Mouse (Mus musculus) midbrain, embryonic 16.5 days (tissue): ENCODE results near the gene Gcdh. TPM values are rescaled to one million over a fixed set of nuclear protein-coding genes. Genes with fewer than 3 reads are reported as not detected.

Experiments used
- ATAC-seq: fragments of 200-750 bp; cut with Nextera tagmentation; 2 replicates; pipeline ENCODE4 v1.8.0; 2017; ENCODE audit warnings: moderate TSS enrichment
- H3K27ac ChIP-seq: fragments of 300-500 bp; sonication (generic); 2 replicates; pipeline ENCODE4 v1.5.1; 2014; ENCODE audit warnings: mild to moderate bottlenecking, low read length, mixed read lengths
- H3K27me3 ChIP-seq: fragments of 300-500 bp; sonication (generic); 2 replicates; pipeline ENCODE4 v1.6.1; 2014; ENCODE audit warnings: low read depth, low read length, mixed read lengths; ENCODE audit not compliant: control insufficient read depth, insufficient read depth
- H3K36me3 ChIP-seq: fragments of 300-500 bp; sonication (generic); 2 replicates; pipeline ENCODE4 v1.6.1; 2014; ENCODE audit warnings: mild to moderate bottlenecking, low read length, moderate library complexity, mixed read lengths; ENCODE audit not compliant: control insufficient read depth, insufficient read depth
- H3K4me1 ChIP-seq: fragments of 300-500 bp; sonication (generic); 2 replicates; pipeline ENCODE4 v1.6.1; 2014; ENCODE audit warnings: mild to moderate bottlenecking, low read length, mixed read lengths; ENCODE audit not compliant: control insufficient read depth, insufficient read depth
- H3K4me2 ChIP-seq: fragments of 300-500 bp; sonication (generic); 2 replicates; pipeline ENCODE4 v1.6.1; 2014; ENCODE audit warnings: mild to moderate bottlenecking, low read length, mixed read lengths
- H3K4me3 ChIP-seq: fragments of 300-500 bp; sonication (generic); 2 replicates; pipeline ENCODE4 v1.5.1; 2014; ENCODE audit warnings: low read depth, mild to moderate bottlenecking, low read length, moderate library complexity, mixed read lengths
- H3K9ac ChIP-seq: fragments of 300-500 bp; sonication (generic); 2 replicates; pipeline ENCODE4 v1.6.1; 2014; ENCODE audit warnings: low read depth, low read length, mixed read lengths
- H3K9me3 ChIP-seq: fragments of 300-500 bp; sonication (generic); replicated peaks from 2 replicates; pipeline ENCODE4 v1.6.1; 2014; ENCODE audit warnings: mild to moderate bottlenecking, low read length, mixed read lengths; ENCODE audit not compliant: control insufficient read depth, poor library complexity, severe bottlenecking
- WGBS: fragments of 180-500 bp; shearing (Covaris S2); extraction: QIAGEN DNeasy Blood & Tissue Kit; methylation state at CpG from one replicate; pipeline ENCODE4 v1.1.7; 2014; 5-methylcytosine and 5-hydroxymethylcytosine counted together
- polyA plus RNA-seq: library from polyadenylated mRNA; unstranded; fragments of >200 nt; fragmentation: Nextera tagmentation; extraction: Ambion mirVana; gene quantifications from 2 replicates; pipeline ENCODE4 v1.2.1, GENCODE M21; 2015

Gene Gcdh
- polyA plus RNA-seq, 1 experiment from 2014 or later = 36.9 TPM

- 16% methylated on average over 9 of the region's 9 CpGs for WGBS
- Histone ChIP-seq H3K27ac (no peak overlapping the region), H3K9ac (no peak overlapping the region), H3K4me2 (peak overlapping the region; percentile 44), H3K9me3 (no peaks in the 10 kb centered on the region), H3K36me3 (peaks cover 58% of the 10 kb centered on the region), H3K4me3 (no peak overlapping the region), H3K4me1 (peaks cover 2% of the 10 kb centered on the region; the same call in 1 of the 2 replicates), H3K27me3 (peaks cover 11% of the 10 kb centered on the region; the same call in 1 of the 2 replicates)
- ATAC-seq = no peak
Measured at GRCm38 (mm10) chr8:84913502-84913900, 19.8 kb upstream of the Gcdh start.

GRCm38 (mm10) chr8:84912895-84913501 lies 19.3 kb upstream of the Gcdh start:
- Histone ChIP-seq H3K4me1 (peaks cover 2% of the 10 kb centered on the region; the same call in 1 of the 2 replicates), H3K9me3 (no peaks in the 10 kb centered on the region), H3K9ac (no peak overlapping the region; the same call in 1 of the 2 replicates), H3K27ac (no peak overlapping the region), H3K36me3 (peaks cover 53% of the 10 kb centered on the region), H3K4me2 (peak overlapping the region; percentile 44), H3K4me3 (no peak overlapping the region; the same call in 1 of the 2 replicates), H3K27me3 (peaks cover 11% of the 10 kb centered on the region; the same call in 1 of the 2 replicates)
- no peak; the same call in 1 of the 2 replicates for ATAC-seq
- 6% methylated on average over 55 of the region's 55 CpGs for WGBS

- Histone ChIP-seq H3K27ac (no peak overlapping the region), H3K9me3 (no peaks in the 10 kb centered on the region), H3K27me3 (peaks cover 11% of the 10 kb centered on the region; the same call in 1 of the 2 replicates), H3K9ac (no peak overlapping the region), H3K4me1 (peaks cover 2% of the 10 kb centered on the region; the same call in 1 of the 2 replicates), H3K4me2 (no peak overlapping the region; the same call in 1 of the 2 replicates), H3K4me3 (no peak overlapping the region), H3K36me3 (peaks cover 48% of the 10 kb centered on the region)
- 24% methylated on average over 27 of the region's 27 CpGs for WGBS
- ATAC-seq = no peak
Measured at GRCm38 (mm10) chr8:84912391-84912790, 18.7 kb upstream of the Gcdh start.

DNA sequence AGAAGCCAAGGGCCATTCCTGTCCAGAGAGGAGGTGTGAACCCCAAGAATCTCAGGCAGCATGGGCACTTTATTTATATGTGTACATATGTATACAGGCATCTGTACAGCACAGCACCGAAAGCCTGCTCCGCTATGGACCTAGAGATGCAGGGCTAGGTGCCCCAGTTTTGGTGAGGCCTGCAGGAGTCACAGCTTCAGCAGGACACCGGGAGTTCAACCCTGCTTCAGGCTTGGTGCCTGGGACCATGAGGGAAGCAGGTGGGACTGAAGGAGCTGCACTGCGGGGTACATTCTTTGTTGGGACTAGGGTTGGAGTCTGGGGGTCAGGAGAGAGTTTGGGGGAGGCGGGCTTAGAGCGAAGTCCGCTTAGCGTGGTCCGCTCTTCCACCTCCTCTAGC lies 18.1 kb upstream of the Gcdh start:
- peaks cover 44% of the 10 kb centered on the region for H3K36me3 ChIP-seq
- 78% methylated on average over 9 of the region's 9 CpGs for WGBS
- no peak for ATAC-seq

GRCm38 (mm10) chr8:84910551-84910950 lies 16.8 kb upstream of the Gcdh start:
- Histone ChIP-seq H3K36me3 (peaks cover 32% of the 10 kb centered on the region), H3K4me1 (peaks cover 2% of the 10 kb centered on the region; the same call in 1 of the 2 replicates), H3K9ac (no peak overlapping the region), H3K4me2 (no peak overlapping the region), H3K4me3 (no peak overlapping the region), H3K27me3 (peaks cover 11% of the 10 kb centered on the region; the same call in 1 of the 2 replicates), H3K27ac (no peak overlapping the region), H3K9me3 (no peaks in the 10 kb centered on the region)
- WGBS = 93% methylated on average over 6 of the region's 6 CpGs
- no peak for ATAC-seq

More for the DNA sequence above, 18.1 kb upstream of the Gcdh start:
- H3K9ac ChIP-seq = no peak overlapping the region
- no peak overlapping the region for H3K4me3 ChIP-seq
- no peak overlapping the region for H3K27ac ChIP-seq
- peaks cover 11% of the 10 kb centered on the region; the same call in 1 of the 2 replicates for H3K27me3 ChIP-seq
- H3K4me1 ChIP-seq = peaks cover 2% of the 10 kb centered on the region; the same call in 1 of the 2 replicates
- H3K4me2 ChIP-seq = no peak overlapping the region
- no peaks in the 10 kb centered on the region for H3K9me3 ChIP-seq

DNA sequence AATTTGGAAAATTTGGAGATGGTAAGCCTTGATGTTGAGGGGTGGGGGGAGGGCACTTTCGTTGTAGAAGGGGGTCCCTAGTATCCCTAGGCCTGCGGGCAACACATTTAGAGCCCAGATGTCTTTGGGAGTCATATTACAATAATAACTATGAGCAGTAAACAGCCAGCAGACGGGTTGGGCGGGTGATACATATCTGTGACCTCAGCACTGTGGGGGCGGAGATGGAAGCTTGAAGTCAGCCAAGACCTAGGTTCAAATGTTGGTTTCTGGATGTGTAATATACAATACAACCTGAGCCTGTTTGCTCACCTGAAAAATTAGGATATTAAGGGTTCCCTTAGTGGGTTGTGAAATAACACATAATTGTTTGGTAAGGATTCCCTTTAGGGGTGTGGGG lies 16.2 kb upstream of the Gcdh start:
- Histone ChIP-seq H3K4me1 (peaks cover 2% of the 10 kb centered on the region; the same call in 1 of the 2 replicates), H3K4me3 (no peak overlapping the region), H3K9me3 (no peaks in the 10 kb centered on the region), H3K36me3 (peaks cover 27% of the 10 kb centered on the region), H3K27me3 (peaks cover 11% of the 10 kb centered on the region; the same call in 1 of the 2 replicates), H3K9ac (no peak overlapping the region), H3K27ac (no peak overlapping the region), H3K4me2 (no peak overlapping the region)
- no peak for ATAC-seq
- WGBS = 90% methylated on average over 5 of the region's 5 CpGs

DNA sequence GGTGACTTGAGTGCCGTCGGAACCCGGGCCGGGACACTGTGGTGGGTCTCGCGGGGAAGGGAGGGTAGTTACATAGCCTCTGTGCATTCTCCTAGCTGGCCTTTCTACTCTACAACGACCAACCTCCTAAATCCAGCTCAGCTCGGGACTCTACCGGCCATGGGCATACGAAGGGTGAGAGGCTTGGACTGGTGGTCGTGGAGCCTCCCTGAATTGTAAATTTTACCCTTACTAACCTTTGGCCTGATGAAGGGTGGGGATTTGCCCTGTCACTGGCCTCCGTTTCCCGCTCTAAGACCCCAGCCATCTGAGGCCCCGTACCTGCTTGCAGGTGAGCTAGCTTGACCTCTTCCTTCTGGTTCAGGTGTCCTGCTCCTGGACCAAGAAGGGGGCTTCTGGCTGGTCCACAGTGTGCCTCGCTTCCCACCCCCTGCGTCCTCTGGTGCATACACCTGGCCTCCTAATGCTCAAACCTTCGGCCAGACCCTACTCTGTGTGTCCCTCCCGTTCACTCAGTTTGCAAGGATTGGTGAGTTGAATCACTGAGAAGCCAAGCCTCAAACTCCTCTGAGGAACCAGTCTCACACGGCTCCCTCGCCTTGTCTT lies 15.5 kb upstream of the Gcdh start:
- Histone ChIP-seq H3K4me1 (peaks cover 2% of the 10 kb centered on the region; the same call in 1 of the 2 replicates), H3K9ac (0 out of 2 replicates have a peak overlapping the region, but pooled peaks have one; percentile 38), H3K27ac (no peak overlapping the region), H3K4me2 (peak overlapping the region; percentile 52), H3K27me3 (peaks cover 11% of the 10 kb centered on the region; the same call in 1 of the 2 replicates), H3K4me3 (peak overlapping the region; percentile 29; the same call in 1 of the 2 replicates), H3K36me3 (peaks cover 27% of the 10 kb centered on the region), H3K9me3 (no peaks in the 10 kb centered on the region)
- WGBS = 50% methylated on average over 20 of the region's 20 CpGs
- no peak; the same call in none of the 2 replicates for ATAC-seq

DNA sequence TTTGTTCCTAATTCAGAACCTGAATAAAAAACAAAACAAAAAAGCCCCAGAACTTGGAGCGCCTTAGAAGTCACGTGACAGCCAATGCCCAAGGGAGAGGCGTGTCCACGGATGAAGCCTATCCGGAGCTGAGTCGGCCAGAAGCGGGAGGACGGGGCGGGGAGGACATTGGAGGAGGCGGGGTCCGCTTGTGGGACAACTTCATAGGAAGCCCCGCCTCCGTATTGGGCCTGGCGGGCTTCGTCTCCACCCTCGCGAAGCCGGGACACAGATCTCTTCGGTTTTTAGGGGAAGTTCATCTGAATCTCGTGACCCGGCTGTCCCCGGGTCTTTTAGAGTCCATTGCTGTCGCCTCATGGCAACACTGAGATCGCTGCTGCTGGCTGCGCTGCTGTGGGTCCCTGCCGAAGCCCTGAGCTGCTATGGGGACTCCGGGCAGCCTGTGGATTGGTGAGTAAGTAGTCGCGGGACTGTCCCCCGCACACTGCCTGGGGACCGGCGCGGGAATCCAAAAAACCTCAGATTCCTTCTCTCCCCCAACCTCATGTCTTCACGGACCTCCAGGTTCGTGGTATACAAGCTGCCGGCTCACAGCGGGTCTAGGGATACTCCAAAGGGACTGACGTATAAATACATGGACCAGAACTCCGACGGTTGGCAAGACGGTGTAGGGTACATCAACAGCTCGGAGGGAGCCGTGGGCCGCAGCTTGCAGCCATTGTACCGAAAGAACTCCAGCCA lies 14.9 kb upstream of the Gcdh start, which contains the start of gene Dnase2a:
Gene Dnase2a, plus strand, starts transcription at position 140 of the 741 bp plus-strand sequence.
- WGBS = under 1% methylated on average over 45 of the region's 45 CpGs
- H3K9ac ChIP-seq = peak within 1 kb of the TSS; percentile 48
- H3K36me3 ChIP-seq = peaks cover 27% of the 10 kb centered on the region
- H3K27ac ChIP-seq = no peak within 1 kb of the TSS
- ATAC-seq = peak; percentile 59
- peaks cover 9% of the 10 kb centered on the region; the same call in 1 of the 2 replicates for H3K27me3 ChIP-seq
- no peaks in the 10 kb centered on the region for H3K9me3 ChIP-seq
- H3K4me3 ChIP-seq = peak within 1 kb of the TSS; percentile 29
- peak within 1 kb of the TSS; percentile 52 for H3K4me2 ChIP-seq
- H3K4me1 ChIP-seq = peaks cover 2% of the 10 kb centered on the region
